Comparison of ENCODE assay signal across 10 mouse cellular contexts in the genomic region with DNA sequence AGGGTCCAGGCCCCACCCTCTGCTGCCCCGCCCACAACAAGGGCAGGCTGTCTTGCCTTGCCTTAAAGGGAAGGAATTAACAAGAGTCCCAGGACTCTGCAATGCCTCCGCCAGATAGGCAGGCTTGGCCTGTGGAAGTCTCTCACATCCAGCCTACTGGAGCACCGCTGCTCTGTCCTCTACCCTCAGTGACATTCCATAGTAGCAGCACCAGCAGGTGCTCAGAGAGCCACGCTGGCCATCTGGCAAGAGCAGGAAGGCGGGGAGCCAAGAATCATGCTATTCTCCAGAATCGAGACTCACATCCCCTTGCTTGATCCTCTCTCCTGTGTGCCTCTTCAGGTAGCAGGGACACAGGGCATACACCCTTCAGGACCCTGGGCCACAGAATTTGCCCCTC. TPM values are rescaled to one million over a fixed set of nuclear protein-coding genes. Genes with fewer than 3 reads are reported as not detected.
DNase-seq lines count a peak whose midpoint lies in the region; ATAC-seq and TF ChIP-seq lines count a peak whose summit lies in the region.
"Had no signal": no experiment of that assay in that cellular context is flagged by ENCODE, and none has a peak within 500 bp of the region (broad histone marks: within the 10 kb centered on the region; RNA-seq: fewer than 3 reads in every experiment).

No protein-coding gene starts in this region.

- peaks cover 8% of the 10 kb centered on the region; the same call in 1 of the 2 replicates for H3K4me1 ChIP-seq in cortical plate, adult 2 months (ENCODE audit: control insufficient read depth, insufficient read depth, low read length)
- H3K4me1 ChIP-seq in hindbrain, embryonic 16.5 days (ENCODE audit: control insufficient read depth, insufficient read depth, low read depth, low read length): peaks cover 40% of the 10 kb centered on the region

- no peak for TF ChIP-seq CTCF in cortical plate, adult 2 months (IDR thresholded peaks at IDR 0.05; ENCODE audit: extremely low read depth, insufficient read depth, low read length)

- H3K9ac ChIP-seq in hindbrain, embryonic 16.5 days (ENCODE audit: low read depth, low read length): peak overlapping the region; percentile 50

- H3K9me3 ChIP-seq in hindbrain, embryonic 16.5 days (ENCODE audit: control insufficient read depth, low read length): no peaks in the 10 kb centered on the region

- H3K4me2 ChIP-seq in hindbrain, embryonic 16.5 days (ENCODE audit: low read length): peak overlapping the region; percentile 65

- H3K36me3 ChIP-seq in hindbrain, embryonic 16.5 days (ENCODE audit: control insufficient read depth, insufficient read depth, low read length): peaks cover under 1% of the 10 kb centered on the region; the same call in 1 of the 2 replicates

- WGBS in hindbrain, embryonic 16.5 days: 48% methylated on average over 6 of the region's 6 CpGs

- ATAC-seq in hindbrain, embryonic 16.5 days: no peak
- no peak for ATAC-seq in erythroid progenitor cell, adult 5-6 weeks (replicated peaks; ENCODE audit: low FRiP score, poor library complexity, severe bottlenecking)

- peak; percentile 47 for DNase-seq in gastrocnemius, adult 18-20 months (ENCODE audit: low spot score)
- no peak for DNase-seq in gastrocnemius, postnatal 36 days
- DNase-seq in MN1 (ENCODE audit: low spot score): peak; percentile 36
- no peak for DNase-seq in lung, postnatal 36 days
- DNase-seq in kidney, postnatal 36 days: no peak
- DNase-seq: adrenal gland, postnatal 36 days; right cerebral cortex, adult 18-20 months had no signal

- no peaks in the 10 kb centered on the region for H3K27me3 ChIP-seq in hindbrain, embryonic 16.5 days (replicated peaks; ENCODE audit: control insufficient read depth, insufficient read depth, low read length)

- TF ChIP-seq POLR2A in cortical plate, adult 2 months (IDR thresholded peaks at IDR 0.05; ENCODE audit: extremely low read depth, insufficient read depth, low read length): 0 out of 2 replicates have a peak, but pooled peaks have one; percentile 34

- intact Hi-C loops in gastrocnemius, postnatal 36 days (cut with DNase I): no loop called here

- H3K27ac ChIP-seq in cortical plate, adult 2 months (ENCODE audit: insufficient read depth, low read length): no peak overlapping the region
- H3K27ac ChIP-seq in hindbrain, embryonic 16.5 days (ENCODE audit: low read depth, low read length): no peak overlapping the region

- peak overlapping the region; percentile 89; the same call in 1 of the 2 replicates for H3K4me3 ChIP-seq in cortical plate, adult 2 months (ENCODE audit: insufficient read depth, low read length)
- peak overlapping the region; percentile 21 for H3K4me3 ChIP-seq in hindbrain, embryonic 16.5 days (ENCODE audit: low read length)

RNA-seq across cellular contexts. Expression of gene Wnk2, which starts 3.4 kb away (rescaled TPM):
- 10 to 100 TPM; 63.4 to 85.0 TPM for total RNA-seq in gastrocnemius, adult 18-20 months (2021)
- total RNA-seq in gastrocnemius, postnatal 36 days (2021): 10 to 100 TPM; 58.9 to 71.9 TPM
- 62.4 and 65.4 TPM in 2 replicates for polyA plus RNA-seq in cortical plate, adult 2 months (2012; rRNA removed)
- polyA plus RNA-seq in hindbrain, embryonic 16.5 days (2015; fragmentation: Nextera tagmentation; extraction: Ambion mirVana): 15.6 and 17.9 TPM in 2 replicates
- total RNA-seq in erythroid progenitor cell, adult 5-6 weeks (2015; ENCODE audit: low replicate concordance): not detected in 2 replicates
- not detected in 2 replicates for total RNA-seq in erythroid progenitor cell, adult 5-6 weeks (2017; ENCODE audit: low replicate concordance)

RNA-seq across cellular contexts. Expression of gene Ninj1, which starts 42.8 kb away (rescaled TPM):
- 10 to 100 TPM; 17.3 to 23.8 TPM for total RNA-seq in gastrocnemius, adult 18-20 months (2021)
- 10 to 100 TPM; 15.1 to 15.7 TPM for total RNA-seq in gastrocnemius, postnatal 36 days (2021)
- 50.2 and 55.1 TPM in 2 replicates for polyA plus RNA-seq in cortical plate, adult 2 months (2012; rRNA removed)
- polyA plus RNA-seq in hindbrain, embryonic 16.5 days (2015; fragmentation: Nextera tagmentation; extraction: Ambion mirVana): 35.5 and 40.2 TPM in 2 replicates
- 27.2 and 40.7 TPM in 2 replicates for total RNA-seq in erythroid progenitor cell, adult 5-6 weeks (2015; ENCODE audit: low replicate concordance)
- 0.76 and 4.6 TPM in 2 replicates for total RNA-seq in erythroid progenitor cell, adult 5-6 weeks (2017; ENCODE audit: low replicate concordance)

Comparison
In these comparisons a context has a peak if more than half of its experiments do, and no peak if none do; other contexts are left out.
1. DNase-seq: peak in gastrocnemius, adult 18-20 months (single experiment) and MN1 (single experiment); none in gastrocnemius, postnatal 36 days (0 of 2), lung, postnatal 36 days (single experiment) and kidney, postnatal 36 days (0 of 2).
2. RNA of gene Wnk2, which starts 3.4 kb away (total RNA-seq): 63.4 to 85.0 TPM in gastrocnemius, adult 18-20 months and 58.9 to 71.9 TPM in gastrocnemius, postnatal 36 days; not detected in erythroid progenitor cell, adult 5-6 weeks; every median in the first group is over 10 times any median in the second.